Mouse (Mus musculus) thymus, adult 2 months (tissue): Measurements from ENCODE around the gene Tmem158. TPM values are rescaled to one million over a fixed set of nuclear protein-coding genes. Genes with fewer than 3 reads are reported as not detected.

ENCODE experiments used
- DNase-seq: peaks from one replicate; pipeline ENCODE4 v3.0.0; 2021
- H3K27ac ChIP-seq: fragments of 200-500 bp; 2 replicates; pipeline ENCODE4 v1.5.1; 2012; ENCODE audit warnings: low read length, control low read depth; ENCODE audit not compliant: control insufficient read depth, insufficient read depth
- H3K27me3 ChIP-seq: fragments of 200-500 bp; 2 replicates; pipeline ENCODE4 v1.6.1; 2012; ENCODE audit warnings: mild to moderate bottlenecking, low read length, moderate library complexity, mixed read lengths; ENCODE audit not compliant: control insufficient read depth, insufficient read depth
- H3K36me3 ChIP-seq: fragments of 200-500 bp; 2 replicates; pipeline ENCODE4 v1.6.1; 2012; ENCODE audit warnings: mild to moderate bottlenecking, low read length, moderate library complexity; ENCODE audit not compliant: control insufficient read depth, insufficient read depth
- H3K4me1 ChIP-seq: fragments of 200-500 bp; replicated peaks from 2 replicates; pipeline ENCODE4 v1.6.1; 2012; ENCODE audit warnings: low read length; ENCODE audit not compliant: control insufficient read depth, insufficient read depth
- H3K4me3 ChIP-seq: fragments of 200-500 bp; 2 replicates; pipeline ENCODE4 v1.5.1; 2012; ENCODE audit warnings: mild to moderate bottlenecking, low read length, control low read depth, moderate library complexity; ENCODE audit not compliant: control insufficient read depth, insufficient read depth
- CTCF ChIP-seq: fragments of 200-500 bp; IDR thresholded peaks from 2 replicates; pipeline ENCODE4 v1.5.1; 2012; ENCODE audit warnings: mild to moderate bottlenecking, control low read depth, low read length, moderate library complexity, borderline replicate concordance; ENCODE audit not compliant: control insufficient read depth, poor library complexity, insufficient read depth; ENCODE audit errors: extremely low read depth
- POLR2A ChIP-seq: fragments of 200-500 bp; IDR thresholded peaks from 2 replicates; pipeline ENCODE4 v1.6.1; 2012; ENCODE audit warnings: mild to moderate bottlenecking, low read length, control low read depth, moderate library complexity; ENCODE audit not compliant: control insufficient read depth, poor library complexity, insufficient read depth; ENCODE audit errors: extremely low read depth
- WGBS: fragments of 180-500 bp; shearing (Covaris S2); methylation state at CpG from one replicate; pipeline ENCODE4 v1.1.7; 2018; 5-methylcytosine and 5-hydroxymethylcytosine counted together
- polyA plus RNA-seq: library from polyadenylated mRNA; depleted of rRNA; stranded (reverse); fragments of >200 nt; gene quantifications from 2 replicates; pipeline ENCODE4 v1.2.3, GENCODE M21; 2012

The Tmem158 gene
- polyA plus RNA-seq, 1 experiment, result 14.1 TPM

GRCm38 (mm10) chr9:123239651-123240050, 20.9 kb downstream of the Tmem158 start:
- Histone ChIP-seq H3K4me1 (peaks cover 8% of the 10 kb centered on the region), H3K27me3 (no peaks in the 10 kb centered on the region), H3K36me3 (no peaks in the 10 kb centered on the region), H3K4me3 (no peak overlapping the region), H3K27ac (no peak overlapping the region)
- TF ChIP-seq POLR2A (no peak), CTCF (no peak)
- no peak for DNase-seq
- WGBS, result 47% methylated on average over 2 of the region's 2 CpGs

GRCm38 (mm10) chr9:123238256-123239045, 22.1 kb downstream of the Tmem158 start:
- Histone ChIP-seq H3K27me3 (no peaks in the 10 kb centered on the region), H3K36me3 (no peaks in the 10 kb centered on the region), H3K4me1 (peaks cover 8% of the 10 kb centered on the region), H3K27ac (no peak overlapping the region), H3K4me3 (no peak overlapping the region)
- TF ChIP-seq POLR2A (no peak), CTCF (no peak)
- DNase-seq, result no peak
- 88% methylated on average over 4 of the region's 4 CpGs for WGBS

- TF ChIP-seq CTCF, result no peak
- no peak for TF ChIP-seq POLR2A
- peak; percentile 5 for DNase-seq
- H3K4me3 ChIP-seq, result no peak overlapping the region
- H3K36me3 ChIP-seq, result no peaks in the 10 kb centered on the region
- peaks cover 8% of the 10 kb centered on the region for H3K4me1 ChIP-seq
- H3K27ac ChIP-seq, result peak overlapping the region; percentile 31; the same call in 1 of the 2 replicates
- no peaks in the 10 kb centered on the region for H3K27me3 ChIP-seq
- WGBS, result 17% methylated on average over 2 of the region's 2 CpGs
Observed at GRCm38 (mm10) chr9:123237739-123238138, 22.8 kb downstream of the Tmem158 start.

- no peaks in the 10 kb centered on the region for H3K27me3 ChIP-seq
Observed at GRCm38 (mm10) chr9:123235621-123236020, 24.9 kb downstream of the Tmem158 start.

GRCm38 (mm10) chr9:123229826-123230225, 30.7 kb downstream of the Tmem158 start:
- H3K27me3 ChIP-seq, result no peaks in the 10 kb centered on the region
- H3K4me3 ChIP-seq, result no peak overlapping the region
- no peaks in the 10 kb centered on the region for H3K36me3 ChIP-seq
- no peaks in the 10 kb centered on the region for H3K4me1 ChIP-seq
- H3K27ac ChIP-seq, result no peak overlapping the region
- TF ChIP-seq CTCF, result no peak
- no peak for TF ChIP-seq POLR2A
- DNase-seq, result no peak
- WGBS, result 57% methylated on average over 4 of the region's 4 CpGs

More at GRCm38 (mm10) chr9:123235621-123236020, 24.9 kb downstream of the Tmem158 start:
- WGBS, result 70% methylated on average over 3 of the region's 3 CpGs
- Histone ChIP-seq H3K27ac (no peak overlapping the region), H3K36me3 (no peaks in the 10 kb centered on the region), H3K4me1 (peaks cover 8% of the 10 kb centered on the region), H3K4me3 (no peak overlapping the region)
- no peak for DNase-seq
- TF ChIP-seq POLR2A, result no peak
- no peak for TF ChIP-seq CTCF

GRCm38 (mm10) chr9:123228671-123229070, 31.9 kb downstream of the Tmem158 start:
- DNase-seq, result no peak
- no peak overlapping the region for H3K27ac ChIP-seq
- no peaks in the 10 kb centered on the region for H3K36me3 ChIP-seq
- no peaks in the 10 kb centered on the region for H3K4me1 ChIP-seq
- no peak for TF ChIP-seq POLR2A
- TF ChIP-seq CTCF, result no peak
- no peak overlapping the region for H3K4me3 ChIP-seq
- H3K27me3 ChIP-seq, result no peaks in the 10 kb centered on the region

- no peak for DNase-seq
- Histone ChIP-seq H3K36me3 (no peaks in the 10 kb centered on the region), H3K27ac (no peak overlapping the region), H3K27me3 (no peaks in the 10 kb centered on the region), H3K4me1 (no peaks in the 10 kb centered on the region), H3K4me3 (no peak overlapping the region)
- WGBS, result 93% methylated on average over 3 of the region's 3 CpGs
- TF ChIP-seq CTCF (no peak), POLR2A (no peak)
Observed at GRCm38 (mm10) chr9:123227106-123227750, 33.3 kb downstream of the Tmem158 start.
